Mouse (Mus musculus) heart, embryonic 15.5 days (tissue): ENCODE data around the gene Med17. TPM values are rescaled to one million over a fixed set of nuclear protein-coding genes. Genes with fewer than 3 reads are reported as not detected.

Experiments
- ATAC-seq: fragments of 200-750 bp; cut with Nextera tagmentation; replicated peaks from 2 replicates; pipeline ENCODE4 v1.8.0; 2017; ENCODE audit warnings: low read depth, moderate TSS enrichment; ENCODE audit not compliant: insufficient number of reproducible peaks, insufficient read depth, low FRiP score
- H3K27ac ChIP-seq: fragments of 300-500 bp; sonication (generic); 2 replicates; pipeline ENCODE4 v1.5.1; 2015; ENCODE audit warnings: mild to moderate bottlenecking, inconsistent platforms
- H3K27me3 ChIP-seq: fragments of 300-500 bp; sonication (generic); 2 replicates; pipeline ENCODE4 v1.6.1; 2015; ENCODE audit warnings: inconsistent platforms
- H3K36me3 ChIP-seq: fragments of 300-500 bp; sonication (generic); 2 replicates; pipeline ENCODE4 v1.6.1; 2015; ENCODE audit warnings: mild to moderate bottlenecking, inconsistent platforms
- H3K4me1 ChIP-seq: fragments of 300-500 bp; sonication (generic); replicated peaks from 2 replicates; pipeline ENCODE4 v1.6.1; 2015; ENCODE audit warnings: inconsistent platforms
- H3K4me2 ChIP-seq: fragments of 300-500 bp; sonication (generic); 2 replicates; pipeline ENCODE4 v1.6.1; 2015; ENCODE audit warnings: inconsistent platforms, mild to moderate bottlenecking, moderate library complexity
- H3K4me3 ChIP-seq: fragments of 300-500 bp; sonication (generic); 2 replicates; pipeline ENCODE4 v1.5.1; 2015; ENCODE audit warnings: mild to moderate bottlenecking, inconsistent platforms
- H3K9ac ChIP-seq: fragments of 300-500 bp; sonication (generic); 2 replicates; pipeline ENCODE4 v1.6.1; 2015; ENCODE audit warnings: mild to moderate bottlenecking, inconsistent platforms
- H3K9me3 ChIP-seq: fragments of 300-500 bp; sonication (generic); replicated peaks from 2 replicates; pipeline ENCODE4 v1.6.1; 2016; ENCODE audit warnings: inconsistent platforms
- WGBS: fragments of 180-500 bp; shearing (Covaris S2); methylation state at CpG from one replicate; pipeline ENCODE4 v1.1.7; 2015; ENCODE audit warnings: mixed read lengths; 5-methylcytosine and 5-hydroxymethylcytosine counted together
- polyA plus RNA-seq: library from polyadenylated mRNA; unstranded; fragments of >200 nt; fragmentation: Nextera tagmentation; extraction: Ambion mirVana; gene quantifications from 2 replicates; pipeline ENCODE4 v1.2.1, GENCODE M21; 2015

Med17 gene
- polyA plus RNA-seq, 1 experiment from 2014 or later, result 18.4 TPM

DNA sequence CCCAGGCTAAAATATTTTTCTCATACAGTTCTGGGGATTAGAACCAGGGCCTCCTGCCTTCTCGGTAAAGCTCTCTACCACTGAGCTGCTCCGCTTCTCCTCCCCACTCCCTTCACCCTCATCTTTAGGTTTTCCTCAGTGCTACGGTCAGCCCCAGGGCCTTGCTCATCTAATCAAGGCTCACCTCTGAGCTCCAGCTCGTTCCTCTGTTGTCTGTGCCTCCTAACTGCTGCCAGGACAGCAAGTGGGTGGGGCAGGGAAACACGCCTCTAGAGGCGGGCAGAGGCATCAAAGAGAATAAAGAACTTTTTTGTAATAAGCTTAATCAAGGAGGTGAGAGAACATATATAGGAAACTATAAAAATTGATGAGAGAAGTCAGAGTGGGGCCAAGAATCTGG, 8.1 kb upstream of the Med17 start:
- ATAC-seq, result no peak
- 69% methylated on average over 6 of the region's 6 CpGs for WGBS
- no peaks in the 10 kb centered on the region for H3K4me1 ChIP-seq
- no peak overlapping the region for H3K9ac ChIP-seq
- no peak overlapping the region for H3K4me3 ChIP-seq
- no peak overlapping the region for H3K27ac ChIP-seq
- H3K36me3 ChIP-seq, result no peaks in the 10 kb centered on the region
- H3K9me3 ChIP-seq, result no peaks in the 10 kb centered on the region
- H3K4me2 ChIP-seq, result no peak overlapping the region
- H3K27me3 ChIP-seq, result no peaks in the 10 kb centered on the region

GRCm38 (mm10) chr9:15285443-15285842, 5.7 kb upstream of the Med17 start:
- H3K9me3 ChIP-seq, result no peaks in the 10 kb centered on the region
- H3K9ac ChIP-seq, result no peak overlapping the region
- ATAC-seq, result no peak
- H3K27me3 ChIP-seq, result no peaks in the 10 kb centered on the region
- H3K4me1 ChIP-seq, result peaks cover 6% of the 10 kb centered on the region
- 64% methylated on average over 3 of the region's 3 CpGs for WGBS
- H3K36me3 ChIP-seq, result no peaks in the 10 kb centered on the region
- no peak overlapping the region for H3K4me2 ChIP-seq
- no peak overlapping the region for H3K4me3 ChIP-seq
- no peak overlapping the region for H3K27ac ChIP-seq

DNA sequence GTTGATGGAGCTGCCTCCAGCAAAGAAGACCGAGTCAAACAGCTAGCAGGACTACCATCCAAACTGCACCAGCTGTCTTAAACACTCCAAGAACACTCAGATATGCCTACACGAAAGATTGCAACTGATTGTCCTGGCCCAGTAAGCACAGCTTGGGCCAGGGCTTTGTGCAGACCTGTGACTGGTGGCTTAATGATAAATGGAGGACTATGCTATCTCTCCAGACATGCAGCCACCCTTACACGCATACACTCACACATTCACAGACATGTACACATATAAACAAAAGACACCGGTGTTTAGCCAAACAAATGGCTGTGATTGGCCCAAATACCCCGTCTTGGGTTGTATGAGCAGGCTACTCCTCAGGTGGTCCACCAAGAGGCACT, 754 bp upstream of the Med17 start:
- Histone ChIP-seq H3K4me3 (peak overlapping the region; percentile 75), H3K9ac (peak overlapping the region; percentile 84), H3K4me2 (peak overlapping the region; percentile 77), H3K36me3 (peaks cover 9% of the 10 kb centered on the region; the same call in 1 of the 2 replicates), H3K27ac (peak overlapping the region; percentile 92; the same call in 1 of the 2 replicates), H3K9me3 (no peaks in the 10 kb centered on the region), H3K27me3 (no peaks in the 10 kb centered on the region), H3K4me1 (peaks cover 23% of the 10 kb centered on the region)
- WGBS, result 42% methylated on average over 5 of the region's 5 CpGs
- ATAC-seq, result no peak

- Histone ChIP-seq H3K9ac (peak overlapping the region; percentile 84), H3K9me3 (no peaks in the 10 kb centered on the region), H3K4me1 (peaks cover 23% of the 10 kb centered on the region), H3K27me3 (no peaks in the 10 kb centered on the region), H3K4me3 (peak overlapping the region; percentile 75), H3K4me2 (peak overlapping the region; percentile 77), H3K36me3 (peaks cover 20% of the 10 kb centered on the region), H3K27ac (peak overlapping the region; percentile 92)
- no peak; the same call in 1 of the 2 replicates for ATAC-seq
- 8% methylated on average over 19 of the region's 19 CpGs for WGBS
Observed at GRCm38 (mm10) chr9:15279139-15279648, 537 bp downstream of the Med17 start.

GRCm38 (mm10) chr9:15278343-15278742, 1.4 kb downstream of the Med17 start:
- H3K36me3 ChIP-seq, result peaks cover 29% of the 10 kb centered on the region
- no peaks in the 10 kb centered on the region for H3K9me3 ChIP-seq
- 93% methylated on average over 3 of the region's 3 CpGs for WGBS
- H3K4me3 ChIP-seq, result no peak overlapping the region
- no peak overlapping the region; the same call in 1 of the 2 replicates for H3K4me2 ChIP-seq
- H3K9ac ChIP-seq, result no peak overlapping the region
- no peaks in the 10 kb centered on the region for H3K27me3 ChIP-seq
- no peak overlapping the region for H3K27ac ChIP-seq
- H3K4me1 ChIP-seq, result peaks cover 23% of the 10 kb centered on the region
- no peak for ATAC-seq

GRCm38 (mm10) chr9:15276855-15277254, 2.9 kb downstream of the Med17 start:
- H3K9me3 ChIP-seq, result no peaks in the 10 kb centered on the region
- 92% methylated on average over 4 of the region's 4 CpGs for WGBS
- no peaks in the 10 kb centered on the region for H3K27me3 ChIP-seq
- no peak overlapping the region for H3K9ac ChIP-seq
- H3K4me3 ChIP-seq, result no peak overlapping the region
- H3K36me3 ChIP-seq, result peaks cover 44% of the 10 kb centered on the region
- no peak for ATAC-seq
- peaks cover 23% of the 10 kb centered on the region for H3K4me1 ChIP-seq
- H3K27ac ChIP-seq, result no peak overlapping the region
- no peak overlapping the region for H3K4me2 ChIP-seq

DNA sequence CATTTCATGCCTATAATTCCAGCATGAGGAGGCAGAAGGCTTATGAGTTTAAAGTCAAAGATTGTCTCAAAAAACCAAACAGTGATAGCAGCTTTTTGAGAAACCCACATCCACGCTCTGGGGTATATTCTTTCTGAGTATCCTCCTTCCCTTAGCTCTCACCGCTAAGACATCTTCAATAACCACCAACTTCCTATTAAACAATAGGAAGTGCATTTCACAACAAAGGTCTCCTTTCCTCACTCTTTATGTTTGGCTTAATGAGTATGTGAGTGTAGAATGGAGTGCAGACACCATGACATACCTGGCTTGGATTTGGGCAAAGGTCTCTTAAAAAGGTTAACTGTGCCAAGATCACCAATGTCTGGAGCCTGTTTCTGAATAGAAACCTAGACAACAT, 5.8 kb downstream of the Med17 start:
- H3K27me3 ChIP-seq, result no peaks in the 10 kb centered on the region
- H3K27ac ChIP-seq, result no peak overlapping the region
- H3K9ac ChIP-seq, result no peak overlapping the region
- no peaks in the 10 kb centered on the region for H3K9me3 ChIP-seq
- no peak overlapping the region for H3K4me3 ChIP-seq
- H3K36me3 ChIP-seq, result peaks cover 72% of the 10 kb centered on the region
- ATAC-seq, result no peak
- H3K4me2 ChIP-seq, result no peak overlapping the region
- WGBS, result 90% methylated on average over 2 of the region's 2 CpGs
- H3K4me1 ChIP-seq, result peaks cover 14% of the 10 kb centered on the region

- peaks cover 75% of the 10 kb centered on the region for H3K36me3 ChIP-seq
- H3K27me3 ChIP-seq, result no peaks in the 10 kb centered on the region
- WGBS, result 94% methylated on average over 10 of the region's 10 CpGs
- H3K27ac ChIP-seq, result no peak overlapping the region
- no peaks in the 10 kb centered on the region for H3K9me3 ChIP-seq
- no peak for ATAC-seq
- no peak overlapping the region for H3K9ac ChIP-seq
- no peak overlapping the region for H3K4me2 ChIP-seq
- no peak overlapping the region for H3K4me3 ChIP-seq
- no peaks in the 10 kb centered on the region for H3K4me1 ChIP-seq
Observed at GRCm38 (mm10) chr9:15263487-15263886, 16.2 kb downstream of the Med17 start.

DNA sequence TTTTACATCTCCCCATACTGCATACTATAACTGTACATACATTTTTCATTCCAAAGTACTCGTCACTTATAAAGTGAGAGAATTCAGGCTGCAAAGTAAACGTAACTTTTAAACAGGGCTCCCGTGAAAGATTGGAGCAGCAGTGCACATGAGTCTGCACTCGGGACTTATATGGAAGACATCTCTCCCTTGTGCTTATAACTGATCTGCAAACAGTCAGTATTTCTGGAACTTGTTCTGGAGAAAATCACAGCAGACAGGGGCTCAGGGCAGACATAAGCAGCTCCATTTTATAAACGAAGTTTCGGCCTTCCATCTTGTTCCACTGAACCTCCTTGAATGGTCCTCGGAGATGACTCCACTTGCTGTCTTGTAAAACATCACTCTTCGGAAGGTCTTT, 17.8 kb downstream of the Med17 start:
- no peak overlapping the region for H3K9ac ChIP-seq
- no peak overlapping the region for H3K27ac ChIP-seq
- no peak overlapping the region for H3K4me2 ChIP-seq
- 89% methylated on average over 8 of the region's 8 CpGs for WGBS
- H3K36me3 ChIP-seq, result peaks cover 64% of the 10 kb centered on the region
- ATAC-seq, result no peak
- H3K4me3 ChIP-seq, result no peak overlapping the region
- no peaks in the 10 kb centered on the region for H3K9me3 ChIP-seq
- H3K27me3 ChIP-seq, result no peaks in the 10 kb centered on the region
- H3K4me1 ChIP-seq, result no peaks in the 10 kb centered on the region

DNA sequence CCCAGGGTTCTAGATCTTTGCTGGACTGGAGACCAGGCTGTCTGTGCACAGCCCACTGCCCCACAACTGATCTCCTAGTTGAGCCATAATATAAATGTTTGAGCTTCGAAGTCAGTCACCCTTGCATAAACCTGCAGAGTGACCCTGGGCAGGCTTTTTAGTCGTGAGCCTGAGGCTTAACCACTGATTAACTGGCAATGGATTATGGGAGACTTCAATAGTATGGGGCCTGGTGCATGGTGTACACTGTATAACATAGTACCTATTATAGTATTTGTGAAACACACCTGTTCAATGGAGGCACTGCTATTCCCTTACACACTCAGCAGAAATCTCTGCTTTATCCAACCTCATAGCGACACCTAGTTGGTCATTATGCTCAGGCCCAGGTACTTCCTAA, 23.5 kb downstream of the Med17 start:
- Histone ChIP-seq H3K4me2 (no peak overlapping the region), H3K9me3 (no peaks in the 10 kb centered on the region), H3K27me3 (no peaks in the 10 kb centered on the region), H3K4me3 (no peak overlapping the region), H3K36me3 (peaks cover 11% of the 10 kb centered on the region), H3K9ac (no peak overlapping the region), H3K27ac (no peak overlapping the region), H3K4me1 (no peaks in the 10 kb centered on the region)
- 69% methylated on average over 3 of the region's 3 CpGs for WGBS
- no peak; the same call in 1 of the 2 replicates for ATAC-seq

GRCm38 (mm10) chr9:15254501-15254900, 25.2 kb downstream of the Med17 start:
- Histone ChIP-seq H3K27me3 (no peaks in the 10 kb centered on the region), H3K4me2 (no peak overlapping the region), H3K27ac (no peak overlapping the region), H3K9me3 (no peaks in the 10 kb centered on the region), H3K9ac (no peak overlapping the region), H3K4me3 (no peak overlapping the region), H3K36me3 (no peaks in the 10 kb centered on the region), H3K4me1 (no peaks in the 10 kb centered on the region)
- ATAC-seq, result no peak
- whole genome bisulfite sequencing, result 74% methylated on average over 7 of the region's 7 CpGs

DNA sequence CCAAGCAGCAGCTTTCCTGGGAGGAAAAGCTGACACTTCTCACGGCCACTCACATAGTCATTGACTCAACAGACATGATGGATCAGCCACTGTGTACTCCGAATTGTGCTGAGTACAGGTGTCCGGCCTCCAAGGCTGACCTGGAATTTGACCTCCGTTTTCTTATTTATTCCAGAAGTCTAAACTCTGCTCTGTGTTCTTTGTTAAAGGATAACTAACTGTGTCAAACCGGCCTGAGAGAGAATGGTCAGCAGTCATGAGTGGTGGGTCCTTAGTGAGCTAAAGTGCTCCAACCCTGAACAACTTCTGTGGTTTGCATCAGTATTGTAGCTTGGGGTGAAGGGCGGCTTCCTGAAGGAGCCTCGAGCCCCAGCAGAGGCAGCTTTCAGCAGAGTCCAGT, 27.5 kb downstream of the Med17 start:
- Histone ChIP-seq H3K36me3 (no peaks in the 10 kb centered on the region), H3K4me1 (no peaks in the 10 kb centered on the region), H3K4me3 (no peak overlapping the region), H3K27ac (no peak overlapping the region), H3K9me3 (no peaks in the 10 kb centered on the region), H3K4me2 (no peak overlapping the region), H3K9ac (no peak overlapping the region), H3K27me3 (no peaks in the 10 kb centered on the region)
- 81% methylated on average over 7 of the region's 7 CpGs for WGBS
- no peak for ATAC-seq
